Mouse (Mus musculus): Measurements from ENCODE around the gene Rgs9.
"Not testable (repeated sequence)": the region's sequence is repeated elsewhere in the genome, so short reads cannot be mapped to it uniquely, and the experiment has no call there.

Rgs9 gene

DNA sequence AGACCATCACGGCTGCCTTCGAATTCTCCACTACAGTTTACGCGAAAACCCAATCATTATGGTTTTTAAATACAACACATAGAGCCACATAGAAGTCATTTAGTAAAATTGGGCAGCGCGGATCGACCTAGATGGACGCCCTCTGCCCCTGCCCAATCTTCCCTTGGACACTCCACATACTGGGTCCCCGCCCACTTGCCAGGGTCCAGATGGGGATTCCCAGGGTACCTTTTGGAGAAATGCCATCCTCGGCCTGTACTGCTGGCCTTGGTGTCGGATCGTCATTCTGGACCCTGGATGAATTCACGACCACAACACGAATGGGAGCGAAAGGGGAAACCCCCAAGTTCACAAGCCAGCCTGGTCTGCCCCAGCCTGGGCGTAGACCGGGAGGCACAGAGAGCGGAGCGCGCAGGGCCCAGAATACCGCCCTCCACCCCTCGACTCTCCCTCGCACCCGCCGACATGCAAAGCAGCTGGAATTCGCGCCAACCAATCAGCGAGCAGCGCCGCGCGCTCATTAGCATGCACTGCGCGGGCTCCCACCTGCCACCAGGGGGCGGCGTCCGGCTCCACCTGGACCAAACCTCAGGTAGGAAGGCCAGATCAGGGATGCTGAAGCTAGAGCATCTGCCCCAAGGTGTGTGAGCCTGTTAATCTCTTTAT is at the start of gene Rgs9:
Gene Rgs9 (minus strand): TSS at position 420 of the 666 bp plus-strand sequence.
- peak; percentile 98 for ATAC-seq (ENCODE audit: low TSS enrichment)

GRCm38 (mm10) chr11:109347242-109347959 is 49.5 kb upstream of the Rgs9 start:
- peak; percentile 83 for ATAC-seq (ENCODE audit: low TSS enrichment)

GRCm38 (mm10) chr11:109343991-109344599 is 46.2 kb upstream of the Rgs9 start:
- peak; percentile 48; the same call in 1 of the 2 replicates for ATAC-seq (ENCODE audit: low TSS enrichment)

- no peak for ATAC-seq (ENCODE audit: low TSS enrichment)
Observed at GRCm38 (mm10) chr11:109343558-109343957, 45.6 kb upstream of the Rgs9 start.

DNA sequence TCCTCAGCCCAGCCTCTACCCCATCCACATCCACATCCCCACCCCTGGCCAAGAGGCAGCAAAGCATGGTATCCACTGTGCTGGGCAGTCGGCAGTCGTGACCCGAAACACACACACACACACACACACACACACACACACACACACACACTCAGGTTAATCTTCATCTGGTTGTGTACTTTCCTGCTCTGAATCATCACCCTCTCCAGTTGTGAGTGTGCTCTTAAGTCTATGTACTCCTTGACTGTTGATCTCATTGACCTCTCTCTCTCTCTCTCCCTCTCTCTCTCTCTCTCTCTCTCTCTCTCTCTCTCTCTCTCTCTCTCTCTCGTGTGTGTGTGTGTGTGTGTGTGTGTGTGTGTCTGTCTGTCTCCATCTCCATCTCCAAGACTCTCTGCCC is 44.7 kb upstream of the Rgs9 start:
- not testable (repeated sequence) for ATAC-seq (ENCODE audit: low TSS enrichment)

- ATAC-seq (ENCODE audit: low TSS enrichment) = no peak
Observed at GRCm38 (mm10) chr11:109340541-109340940, 42.6 kb upstream of the Rgs9 start.

DNA sequence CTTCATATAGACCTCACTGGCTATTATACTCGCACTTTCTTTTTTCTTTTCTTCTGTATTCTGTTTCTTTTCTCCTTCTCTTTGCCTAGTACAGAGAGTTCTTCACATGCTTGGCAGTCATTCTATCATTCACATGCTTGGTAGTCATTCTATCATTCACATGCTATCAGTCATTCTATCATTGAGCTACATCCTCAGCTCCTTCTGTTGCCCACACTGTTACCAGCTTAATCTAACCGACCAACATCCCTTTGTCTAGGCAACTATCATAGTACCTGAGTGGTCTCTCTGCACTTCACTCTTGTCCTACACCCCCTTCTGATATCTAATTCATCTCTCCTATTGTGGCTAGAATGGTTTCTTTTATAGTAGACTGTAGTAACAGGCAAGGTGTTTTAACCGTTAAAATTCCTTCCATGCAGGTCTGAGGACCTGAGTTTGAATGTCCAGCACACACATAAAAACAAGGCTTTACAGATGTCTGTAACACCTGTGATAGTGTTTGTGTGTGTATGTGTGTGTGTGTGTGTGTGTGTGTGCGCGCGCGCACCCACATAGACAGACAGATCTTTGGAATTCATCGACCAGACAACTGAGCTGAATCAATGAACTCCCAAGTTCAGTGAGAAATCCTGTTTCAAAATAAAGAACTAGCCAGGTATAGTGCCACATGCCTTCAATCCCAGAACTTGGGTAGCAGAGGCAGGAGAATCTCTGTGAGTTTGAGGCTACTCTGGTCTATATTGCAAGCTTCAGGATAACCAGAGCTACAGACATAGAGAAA is 41.4 kb upstream of the Rgs9 start:
- ATAC-seq (ENCODE audit: low TSS enrichment) = no peak

GRCm38 (mm10) chr11:109335890-109336289 is 38.0 kb upstream of the Rgs9 start:
- no peak for ATAC-seq (ENCODE audit: low TSS enrichment)

DNA sequence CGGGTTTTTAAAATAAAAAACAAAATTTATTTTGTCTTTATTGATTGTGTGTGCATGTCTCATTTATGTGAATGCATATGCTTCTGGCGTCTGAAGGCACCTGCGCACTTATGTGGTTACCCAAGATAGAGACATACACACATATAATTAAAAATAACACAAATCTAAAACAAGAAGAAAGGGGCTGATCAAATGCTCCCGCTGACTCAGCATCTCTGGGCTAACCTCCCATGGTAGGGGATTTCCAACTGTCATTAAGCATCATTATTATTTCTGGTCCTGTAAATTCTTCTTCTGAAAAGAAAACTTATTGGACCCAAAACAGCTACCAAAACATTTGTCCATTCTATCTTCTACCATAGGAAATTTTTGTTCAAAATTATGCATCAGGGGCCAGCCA is 36.8 kb upstream of the Rgs9 start:
- ATAC-seq (ENCODE audit: low TSS enrichment) = no peak

GRCm38 (mm10) chr11:109332722-109333121 is 34.8 kb upstream of the Rgs9 start:
- ATAC-seq (ENCODE audit: low TSS enrichment) = no peak

GRCm38 (mm10) chr11:109331424-109331824 is 33.5 kb upstream of the Rgs9 start:
- peak; percentile 99 for ATAC-seq (ENCODE audit: low TSS enrichment)

- ATAC-seq (ENCODE audit: low TSS enrichment) = no peak; the same call in 1 of the 2 replicates
Observed at GRCm38 (mm10) chr11:109330706-109331393, 32.9 kb upstream of the Rgs9 start.

DNA sequence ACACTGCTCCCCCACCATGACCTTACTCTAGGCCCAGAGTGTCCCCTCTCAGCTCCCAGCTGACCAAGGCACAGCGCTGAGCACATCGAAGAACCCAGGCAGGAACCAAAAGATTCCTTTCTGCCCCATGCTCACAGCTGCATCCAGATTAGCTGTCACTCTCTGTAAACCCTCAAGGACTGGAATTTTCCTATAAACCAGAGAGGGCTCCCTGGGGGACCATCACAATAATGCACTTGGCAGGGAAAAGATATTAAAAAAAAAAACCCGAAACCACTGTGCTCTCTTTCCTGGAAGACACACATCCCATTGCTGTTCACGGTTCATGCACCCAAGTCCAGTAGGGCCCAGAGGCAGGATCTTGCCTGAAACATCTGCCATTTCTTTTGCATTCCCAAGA is 31.4 kb upstream of the Rgs9 start:
- ATAC-seq (ENCODE audit: low TSS enrichment) = no peak

DNA sequence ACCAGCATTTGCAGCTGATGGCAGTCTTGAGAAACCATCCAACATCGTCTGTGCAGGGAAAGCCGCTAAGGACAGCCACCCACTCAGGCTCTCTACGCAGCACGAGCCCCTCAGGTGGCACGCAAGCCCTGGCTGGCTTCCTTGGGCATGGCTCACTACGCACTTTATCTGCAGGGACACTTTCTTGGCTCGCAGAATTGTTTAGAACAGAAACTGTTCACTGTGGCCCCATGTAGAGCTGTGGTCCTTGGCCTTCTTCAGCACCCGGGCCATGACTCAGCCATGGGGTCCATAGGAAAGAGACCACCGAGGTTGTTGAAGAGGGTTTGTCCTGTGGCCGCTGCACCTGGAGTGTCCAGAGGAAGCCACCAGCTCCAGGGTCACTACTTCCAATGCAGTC is 30.0 kb upstream of the Rgs9 start:
- ATAC-seq (ENCODE audit: low TSS enrichment) = no peak

GRCm38 (mm10) chr11:109327381-109327780 is 29.5 kb upstream of the Rgs9 start:
- no peak for ATAC-seq (ENCODE audit: low TSS enrichment)

GRCm38 (mm10) chr11:109326270-109326669 is 28.3 kb upstream of the Rgs9 start:
- ATAC-seq (ENCODE audit: low TSS enrichment) = no peak

DNA sequence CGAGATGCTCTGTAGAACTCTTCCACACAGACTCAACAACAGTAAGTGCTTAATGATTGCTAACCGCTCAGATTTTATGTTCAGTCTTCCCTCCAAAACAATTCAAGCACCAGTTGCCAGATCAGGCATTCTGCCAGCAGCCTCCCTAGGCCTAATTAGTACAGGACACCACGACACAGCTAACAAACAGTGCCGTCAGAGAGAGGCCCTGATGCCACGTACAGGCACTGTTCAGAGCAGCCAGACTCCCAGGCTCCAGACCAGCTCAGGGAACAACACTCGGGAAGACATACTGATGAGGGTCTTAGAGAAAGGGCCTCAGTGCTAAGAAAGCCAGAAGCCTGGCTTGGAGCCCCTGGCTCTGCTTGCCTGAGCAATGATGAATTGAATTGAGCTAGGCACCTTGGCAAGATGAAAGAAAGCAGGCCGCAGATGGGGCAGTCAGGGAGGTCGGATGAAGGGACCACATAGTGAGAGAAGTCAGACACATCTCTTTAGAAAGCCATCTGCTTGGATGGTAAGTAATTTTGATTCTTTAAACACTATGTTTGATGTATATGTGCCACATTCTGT is 22.5 kb upstream of the Rgs9 start:
- peak; percentile 31; the same call in 1 of the 2 replicates for ATAC-seq (ENCODE audit: low TSS enrichment)

- no peak for ATAC-seq (ENCODE audit: low TSS enrichment)
Observed at GRCm38 (mm10) chr11:109319946-109320345, 22.0 kb upstream of the Rgs9 start.

GRCm38 (mm10) chr11:109319471-109319870 is 21.5 kb upstream of the Rgs9 start:
- no peak for ATAC-seq (ENCODE audit: low TSS enrichment)

DNA sequence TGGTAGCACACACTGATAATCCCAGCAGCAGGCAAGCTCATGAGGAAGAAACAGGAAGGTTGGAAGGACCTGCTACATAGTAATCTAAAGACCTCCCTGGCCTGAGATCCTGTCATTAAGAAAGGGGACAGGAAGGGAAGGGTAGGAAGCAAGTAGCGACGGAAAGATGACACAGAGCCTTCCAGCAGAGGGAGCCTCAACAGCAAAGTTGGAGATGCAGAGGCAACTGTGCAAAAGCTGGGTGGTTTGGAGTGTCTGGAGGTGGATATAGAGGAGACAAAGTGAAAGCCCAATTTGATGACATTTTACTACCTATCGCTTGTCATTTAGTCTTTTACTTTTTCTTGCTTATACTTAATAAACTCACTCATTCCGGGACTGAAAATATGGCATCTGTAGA is 19.0 kb upstream of the Rgs9 start:
- peak; percentile 80 for ATAC-seq (ENCODE audit: low TSS enrichment)
